ENCODE assay signal across 10 mouse cellular contexts in the genomic region with DNA sequence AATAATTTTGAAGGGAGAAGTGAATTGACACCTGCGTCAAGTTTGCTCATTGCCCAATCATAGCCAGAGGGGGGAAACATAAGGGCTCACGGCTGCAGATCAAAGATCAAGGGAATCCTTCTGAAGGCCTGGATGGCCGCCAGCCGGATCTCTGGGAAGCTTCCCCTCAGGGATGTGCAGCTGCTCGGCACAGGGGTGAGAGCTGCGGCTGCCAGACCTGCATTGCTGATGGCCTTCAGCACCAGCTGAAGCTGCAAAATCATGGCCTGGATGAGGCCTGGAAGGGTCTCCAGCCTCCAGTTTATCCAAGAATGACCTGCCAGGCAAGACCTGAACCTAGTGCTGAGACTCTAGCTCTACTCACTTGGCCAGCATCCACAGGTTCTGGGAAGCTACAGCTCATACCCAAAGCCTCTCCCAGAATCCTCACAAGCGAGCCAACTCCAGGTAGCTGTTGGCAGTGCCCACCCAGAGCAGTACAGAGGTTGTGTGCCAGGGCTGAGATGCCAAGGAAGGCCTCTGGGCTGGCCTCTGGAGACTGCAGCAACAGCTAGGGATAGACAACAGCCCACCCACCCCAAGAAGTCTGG.
DNase-seq lines count a peak whose midpoint lies in the region; ATAC-seq and TF ChIP-seq lines count a peak whose summit lies in the region.
"Had no signal": no experiment of that assay in that cellular context is flagged by ENCODE, and none has a peak within 500 bp of the region (broad histone marks: within the 10 kb centered on the region; RNA-seq: fewer than 3 reads in every experiment).

No protein-coding gene starts in this region.

- H3K27me3 ChIP-seq in heart, postnatal 0 days (ENCODE audit: control insufficient read depth, insufficient read depth, low read length): no peaks in the 10 kb centered on the region
- H3K27me3 ChIP-seq in heart, embryonic 10.5 days (ENCODE audit: insufficient read depth, poor library complexity, severe bottlenecking): no peaks in the 10 kb centered on the region
- no peaks in the 10 kb centered on the region for H3K27me3 ChIP-seq in midbrain, embryonic 14.5 days (ENCODE audit: control insufficient read depth, insufficient read depth, low read length)
- no peaks in the 10 kb centered on the region for H3K27me3 ChIP-seq in midbrain, embryonic 15.5 days (replicated peaks)

- H3K4me1 ChIP-seq in heart, postnatal 0 days (ENCODE audit: control insufficient read depth, insufficient read depth): no peaks in the 10 kb centered on the region
- peaks cover 6% of the 10 kb centered on the region; the same call in 1 of the 2 replicates for H3K4me1 ChIP-seq in heart, embryonic 10.5 days
- no peaks in the 10 kb centered on the region for H3K4me1 ChIP-seq in midbrain, embryonic 14.5 days (ENCODE audit: control insufficient read depth, insufficient read depth, low read length)
- H3K4me1 ChIP-seq in midbrain, embryonic 15.5 days: 0 out of 2 replicates have a peak, but pooled peaks cover 3% of the 10 kb centered on the region

- TF ChIP-seq EP300 in heart, postnatal 0 days (IDR thresholded peaks at IDR 0.05; ENCODE audit: low read depth): no peak

- WGBS in heart, postnatal 0 days: 33% methylated on average over 7 of the region's 7 CpGs
- 46% methylated on average over 7 of the region's 7 CpGs for WGBS in heart, embryonic 10.5 days
- 37% methylated on average over 7 of the region's 7 CpGs for WGBS in midbrain, embryonic 14.5 days
- WGBS in midbrain, embryonic 15.5 days: 36% methylated on average over 7 of the region's 7 CpGs

- peak; percentile 20; the same call in 1 of the 2 replicates for ATAC-seq in heart, postnatal 0 days (ENCODE audit: insufficient read depth, low read depth)
- ATAC-seq in midbrain, embryonic 14.5 days (ENCODE audit: low FRiP score, low TSS enrichment): no peak
- no peak for ATAC-seq in midbrain, embryonic 15.5 days (replicated peaks)

- H3K27ac ChIP-seq in heart, postnatal 0 days (ENCODE audit: low read depth): no peak overlapping the region
- H3K27ac ChIP-seq in heart, embryonic 10.5 days: no peak overlapping the region
- H3K27ac ChIP-seq in midbrain, embryonic 14.5 days (replicated peaks; ENCODE audit: low read depth, low read length): no peak overlapping the region; the same call in 1 of the 2 replicates
- H3K27ac ChIP-seq in midbrain, embryonic 15.5 days: no peak overlapping the region
- H3K27ac ChIP-seq: heart, adult 2 months; liver, embryonic 14.5 days had no signal

- H3K9me3 ChIP-seq in heart, postnatal 0 days (replicated peaks; ENCODE audit: control insufficient read depth, low read length): no peaks in the 10 kb centered on the region
- H3K9me3 ChIP-seq in heart, embryonic 10.5 days: peaks cover 5% of the 10 kb centered on the region; the same call in 1 of the 2 replicates
- 0 out of 2 replicates have a peak, but pooled peaks cover 4% of the 10 kb centered on the region for H3K9me3 ChIP-seq in midbrain, embryonic 14.5 days (ENCODE audit: control insufficient read depth, low read length)
- H3K9me3 ChIP-seq in midbrain, embryonic 15.5 days: 0 out of 2 replicates have a peak, but pooled peaks cover 3% of the 10 kb centered on the region

- H3K36me3 ChIP-seq in heart, postnatal 0 days (replicated peaks; ENCODE audit: control insufficient read depth, insufficient read depth, low read length): no peaks in the 10 kb centered on the region
- H3K36me3 ChIP-seq in heart, embryonic 10.5 days: no peaks in the 10 kb centered on the region
- H3K36me3 ChIP-seq in midbrain, embryonic 14.5 days (ENCODE audit: control insufficient read depth, insufficient read depth, low read length): no peaks in the 10 kb centered on the region
- H3K36me3 ChIP-seq in midbrain, embryonic 15.5 days (replicated peaks): no peaks in the 10 kb centered on the region

- no peak overlapping the region for H3K4me2 ChIP-seq in heart, postnatal 0 days (ENCODE audit: low read depth, low read length)
- no peak overlapping the region for H3K4me2 ChIP-seq in midbrain, embryonic 14.5 days (ENCODE audit: low read length)
- H3K4me2 ChIP-seq in midbrain, embryonic 15.5 days: no peak overlapping the region

- no peak for TF ChIP-seq CTCF in heart, postnatal 0 days (IDR thresholded peaks at IDR 0.05; ENCODE audit: low read depth)

- H3K4me3 ChIP-seq in heart, postnatal 0 days (ENCODE audit: low read depth, low read length): no peak overlapping the region
- H3K4me3 ChIP-seq in heart, embryonic 10.5 days: no peak overlapping the region
- no peak overlapping the region for H3K4me3 ChIP-seq in midbrain, embryonic 14.5 days (replicated peaks; ENCODE audit: low read depth, low read length)
- no peak overlapping the region for H3K4me3 ChIP-seq in midbrain, embryonic 15.5 days
- H3K4me3 ChIP-seq: heart, adult 2 months had no signal

- no peak for DNase-seq in heart, postnatal 0 days (ENCODE audit: low spot score)
- no peak for DNase-seq in heart, embryonic 10.5 days (ENCODE audit: low spot score)
- peak; percentile 60 for DNase-seq in midbrain, embryonic 14.5 days
- DNase-seq in cerebellum, adult 9-11 months: peak; percentile 14
- peak; percentile 65 for DNase-seq in ovary, postnatal 36 days (ENCODE audit: low spot score)
- no peak for DNase-seq in thymus, postnatal 4 days
- no peak for DNase-seq in c-Kit-positive CD71-positive TER-119-positive erythroid progenitor cells, embryonic 14.5 days (ENCODE audit: low spot score)

- no peak overlapping the region for H3K9ac ChIP-seq in heart, postnatal 0 days (replicated peaks; ENCODE audit: low read depth, low read length)
- no peak overlapping the region for H3K9ac ChIP-seq in midbrain, embryonic 14.5 days (replicated peaks; ENCODE audit: low read length)
- H3K9ac ChIP-seq in midbrain, embryonic 15.5 days: no peak overlapping the region
- H3K9ac ChIP-seq: liver, embryonic 14.5 days had no signal

Comparison
In these comparisons a context has a peak if more than half of its experiments do, and no peak if none do; other contexts are left out.
1. DNase-seq: peak in midbrain, embryonic 14.5 days (single experiment), cerebellum, adult 9-11 months (single experiment) and ovary, postnatal 36 days (single experiment); none in heart, postnatal 0 days (single experiment), heart, embryonic 10.5 days (single experiment), thymus, postnatal 4 days (single experiment) and c-Kit-positive CD71-positive TER-119-positive erythroid progenitor cells, embryonic 14.5 days (single experiment).